Mouse (Mus musculus): ENCODE results near the gene Ciita. TPM values are rescaled to one million over a fixed set of nuclear protein-coding genes. Genes with fewer than 3 reads are reported as not detected.

Gene Ciita
- polyA plus RNA-seq, 1 experiment = 82.2 TPM

DNA sequence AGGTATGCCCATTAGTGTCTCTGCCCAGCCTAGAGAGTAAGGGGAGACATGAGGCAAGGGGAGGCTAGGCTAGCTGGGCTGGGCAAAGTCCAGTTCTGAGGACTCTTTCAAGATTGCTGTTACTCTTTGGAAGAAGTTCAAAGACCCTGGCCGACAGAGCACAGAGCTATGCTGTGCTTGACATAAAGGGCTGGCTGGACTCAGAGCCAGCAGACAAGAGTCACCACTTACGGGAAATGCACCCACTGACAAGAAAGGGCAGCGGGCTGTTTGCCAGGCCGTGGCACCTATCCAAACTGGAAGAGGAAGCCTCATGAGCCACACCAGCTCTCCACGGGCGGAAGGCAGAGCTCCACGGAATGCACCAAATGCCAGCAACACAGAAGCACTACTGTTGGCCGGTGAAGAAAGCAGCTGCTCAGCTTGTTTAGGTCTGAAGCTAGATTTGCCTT is 27.4 kb upstream of the Ciita start:
- Histone ChIP-seq H3K27me3 (ENCODE audit: control insufficient read depth, insufficient read depth, low read length) (no peaks in the 10 kb centered on the region), H3K4me1 (ENCODE audit: control insufficient read depth, insufficient read depth, insufficient read length) (peaks cover 6% of the 10 kb centered on the region; the same call in 1 of the 2 replicates), H3K36me3 (ENCODE audit: control insufficient read depth, insufficient read depth, low read length) (no peaks in the 10 kb centered on the region), H3K27ac (ENCODE audit: insufficient read depth, low read length) (no peak overlapping the region), H3K4me3 (ENCODE audit: extremely low read depth, insufficient read depth, insufficient read length) (no peak overlapping the region)
- peak in 1 of 2 experiments; percentile 37 for DNase-seq (ENCODE audit: low read depth in 1 of 2, low spot score in 2 of 2)
- WGBS = 30% methylated on average over 8 of the region's 8 CpGs
- no peak for TF ChIP-seq POLR2A (IDR thresholded peaks at IDR 0.05; ENCODE audit: low read depth, low read length)
- TF ChIP-seq CTCF (IDR thresholded peaks at IDR 0.05; ENCODE audit: extremely low read depth, insufficient read depth, insufficient read length, insufficient replicate concordance) = no peak

DNA sequence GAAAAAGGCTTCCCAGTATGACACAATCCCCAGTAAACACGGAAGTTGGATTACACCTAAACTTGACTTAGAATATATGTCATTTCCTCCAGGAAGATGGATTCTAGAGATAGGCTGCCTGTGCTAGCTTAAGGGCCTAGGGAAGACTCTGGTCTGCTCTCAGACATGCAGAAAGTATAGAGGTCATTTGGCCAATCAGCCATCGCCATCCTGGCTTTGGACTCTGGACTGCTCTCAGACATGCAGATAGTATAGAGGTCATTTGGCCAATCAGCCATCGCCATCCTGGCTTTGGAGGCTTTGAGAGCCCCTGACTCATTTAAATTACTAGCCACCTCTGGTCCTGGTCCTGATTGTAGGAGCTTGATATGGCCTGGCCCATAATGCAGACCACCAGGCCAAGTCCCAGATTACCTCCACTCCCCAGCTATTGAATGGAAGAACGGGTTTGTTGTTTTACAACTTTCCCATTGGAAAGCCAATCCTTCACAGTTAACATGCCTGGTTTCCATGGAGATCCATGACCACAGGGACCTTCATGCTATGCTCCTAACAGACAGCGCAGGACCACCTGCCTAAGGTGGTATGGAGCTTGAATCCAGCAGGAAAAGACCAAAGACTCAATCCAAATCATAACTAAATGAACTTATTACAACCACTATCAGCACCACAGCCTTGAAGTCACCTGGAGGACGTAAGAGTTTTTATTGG is 25.8 kb upstream of the Ciita start:
- H3K36me3 ChIP-seq (ENCODE audit: control insufficient read depth, insufficient read depth, low read length) = no peaks in the 10 kb centered on the region
- TF ChIP-seq CTCF (IDR thresholded peaks at IDR 0.05; ENCODE audit: extremely low read depth, insufficient read depth, insufficient read length, insufficient replicate concordance) = no peak
- TF ChIP-seq POLR2A (IDR thresholded peaks at IDR 0.05; ENCODE audit: low read depth, low read length) = no peak
- no peak overlapping the region for H3K27ac ChIP-seq (ENCODE audit: insufficient read depth, low read length)
- DNase-seq (ENCODE audit: low read depth in 1 of 2, low spot score in 2 of 2) = no peak
- peaks cover 2% of the 10 kb centered on the region; the same call in 1 of the 2 replicates for H3K4me1 ChIP-seq (ENCODE audit: control insufficient read depth, insufficient read depth, insufficient read length)
- whole genome bisulfite sequencing = 90% methylated on average over 6 of the region's 6 CpGs
- H3K27me3 ChIP-seq (ENCODE audit: control insufficient read depth, insufficient read depth, low read length) = no peaks in the 10 kb centered on the region
- no peak overlapping the region for H3K4me3 ChIP-seq (ENCODE audit: extremely low read depth, insufficient read depth, insufficient read length)

DNA sequence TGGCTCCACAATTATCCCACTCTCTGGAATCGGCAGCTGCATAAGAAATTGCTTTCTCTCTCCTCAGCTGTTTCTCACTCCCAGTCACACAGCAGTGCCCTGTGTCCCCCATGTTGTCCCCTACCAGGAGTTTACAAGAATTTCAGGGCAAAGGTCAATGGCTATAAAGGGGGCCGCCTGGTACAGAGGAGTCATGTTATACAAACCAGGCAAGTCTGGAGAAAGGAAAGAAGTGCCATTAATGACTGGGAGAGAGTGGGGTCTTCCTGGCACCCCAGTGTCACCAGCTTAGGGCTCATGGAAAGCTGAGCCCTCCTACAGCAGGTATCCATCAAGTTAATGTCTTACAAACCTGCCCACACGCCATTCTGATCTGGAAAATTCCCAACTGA is 25.3 kb upstream of the Ciita start:
- no peaks in the 10 kb centered on the region for H3K27me3 ChIP-seq (ENCODE audit: control insufficient read depth, insufficient read depth, low read length)
- H3K4me1 ChIP-seq (ENCODE audit: control insufficient read depth, insufficient read depth, insufficient read length) = peaks cover 2% of the 10 kb centered on the region; the same call in 1 of the 2 replicates
- no peak for DNase-seq (ENCODE audit: low read depth in 1 of 2, low spot score in 2 of 2)
- no peak overlapping the region for H3K27ac ChIP-seq (ENCODE audit: insufficient read depth, low read length)
- WGBS = 86% methylated on average over 3 of the region's 3 CpGs
- H3K4me3 ChIP-seq (ENCODE audit: extremely low read depth, insufficient read depth, insufficient read length) = no peak overlapping the region
- no peaks in the 10 kb centered on the region for H3K36me3 ChIP-seq (ENCODE audit: control insufficient read depth, insufficient read depth, low read length)
- no peak for TF ChIP-seq POLR2A (IDR thresholded peaks at IDR 0.05; ENCODE audit: low read depth, low read length)
- TF ChIP-seq CTCF (IDR thresholded peaks at IDR 0.05; ENCODE audit: extremely low read depth, insufficient read depth, insufficient read length, insufficient replicate concordance) = no peak

GRCm38 (mm10) chr16:10460188-10460587 is 19.7 kb upstream of the Ciita start:
- 77% methylated on average over 2 of the region's 2 CpGs for WGBS
- TF ChIP-seq POLR2A (IDR thresholded peaks at IDR 0.05; ENCODE audit: low read depth, low read length) = no peak
- no peak for TF ChIP-seq CTCF (IDR thresholded peaks at IDR 0.05; ENCODE audit: extremely low read depth, insufficient read depth, insufficient read length, insufficient replicate concordance)
- no peak for DNase-seq (ENCODE audit: low read depth in 1 of 2, low spot score in 2 of 2)
- Histone ChIP-seq H3K4me1 (ENCODE audit: control insufficient read depth, insufficient read depth, insufficient read length) (peaks cover 2% of the 10 kb centered on the region; the same call in 1 of the 2 replicates), H3K27me3 (ENCODE audit: control insufficient read depth, insufficient read depth, low read length) (no peaks in the 10 kb centered on the region), H3K36me3 (ENCODE audit: control insufficient read depth, insufficient read depth, low read length) (no peaks in the 10 kb centered on the region), H3K4me3 (ENCODE audit: extremely low read depth, insufficient read depth, insufficient read length) (no peak overlapping the region), H3K27ac (ENCODE audit: insufficient read depth, low read length) (no peak overlapping the region)

- no peaks in the 10 kb centered on the region for H3K4me1 ChIP-seq (ENCODE audit: control insufficient read depth, insufficient read depth, insufficient read length)
- no peaks in the 10 kb centered on the region for H3K36me3 ChIP-seq (ENCODE audit: control insufficient read depth, insufficient read depth, low read length)
- H3K27me3 ChIP-seq (ENCODE audit: control insufficient read depth, insufficient read depth, low read length) = no peaks in the 10 kb centered on the region
- DNase-seq (ENCODE audit: low read depth in 1 of 2, low spot score in 2 of 2) = no peak
- no peak overlapping the region for H3K4me3 ChIP-seq (ENCODE audit: extremely low read depth, insufficient read depth, insufficient read length)
- no peak overlapping the region for H3K27ac ChIP-seq (ENCODE audit: insufficient read depth, low read length)
- TF ChIP-seq POLR2A (IDR thresholded peaks at IDR 0.05; ENCODE audit: low read depth, low read length) = no peak
- TF ChIP-seq CTCF (IDR thresholded peaks at IDR 0.05; ENCODE audit: extremely low read depth, insufficient read depth, insufficient read length, insufficient replicate concordance) = no peak
- 59% methylated on average over 2 of the region's 2 CpGs for WGBS
Measured at GRCm38 (mm10) chr16:10461178-10461577, 18.7 kb upstream of the Ciita start.

DNA sequence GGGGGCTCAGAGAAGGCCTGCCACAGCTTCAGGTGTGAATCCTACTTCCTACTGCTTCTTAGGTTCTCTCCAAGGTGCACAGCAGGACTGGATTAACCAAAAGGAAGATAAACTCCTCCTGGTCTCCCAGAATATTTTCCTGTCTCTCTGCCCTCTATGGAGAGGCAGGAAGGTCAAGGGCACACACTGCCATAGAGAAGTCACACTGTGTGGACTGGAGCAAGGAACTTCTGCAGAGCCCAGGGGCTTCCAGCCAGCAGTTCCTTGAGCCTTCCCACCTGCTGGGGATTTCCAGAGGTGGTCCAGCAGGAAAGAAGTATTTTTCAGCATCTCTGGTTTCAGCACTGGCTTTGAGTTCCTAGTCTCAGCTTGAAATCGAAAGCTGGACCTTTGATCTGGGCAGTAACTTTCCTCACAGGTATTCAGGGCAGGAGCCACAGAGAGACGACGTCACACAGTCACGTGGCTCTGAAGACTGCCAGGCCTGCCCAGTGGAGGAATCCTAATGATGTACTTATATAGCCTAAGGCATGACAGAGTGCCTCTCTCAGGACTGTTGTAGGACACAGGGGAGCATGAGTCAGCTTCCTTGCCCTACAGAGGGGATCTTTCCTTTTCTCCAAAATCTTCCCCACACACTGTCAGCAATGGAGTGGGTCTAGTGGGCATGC is 14.7 kb upstream of the Ciita start:
- Histone ChIP-seq H3K4me1 (ENCODE audit: control insufficient read depth, insufficient read depth, insufficient read length) (no peaks in the 10 kb centered on the region), H3K36me3 (ENCODE audit: control insufficient read depth, insufficient read depth, low read length) (no peaks in the 10 kb centered on the region), H3K4me3 (ENCODE audit: extremely low read depth, insufficient read depth, insufficient read length) (no peak overlapping the region), H3K27me3 (ENCODE audit: control insufficient read depth, insufficient read depth, low read length) (no peaks in the 10 kb centered on the region), H3K27ac (ENCODE audit: insufficient read depth, low read length) (no peak overlapping the region)
- WGBS = 53% methylated on average over 4 of the region's 4 CpGs
- DNase-seq (ENCODE audit: low read depth in 1 of 2, low spot score in 2 of 2) = no peak
- TF ChIP-seq POLR2A (IDR thresholded peaks at IDR 0.05; ENCODE audit: low read depth, low read length) (no peak), CTCF (IDR thresholded peaks at IDR 0.05; ENCODE audit: extremely low read depth, insufficient read depth, insufficient read length, insufficient replicate concordance) (no peak)
